Mouse (Mus musculus): ENCODE measurements around the gene Matk. TPM values are rescaled to one million over a fixed set of nuclear protein-coding genes. Genes with fewer than 3 reads are reported as not detected.

Gene Matk
- total RNA-seq, 4 experiments from 2014 or later, result 0.31 TPM; not detected in 2

DNA sequence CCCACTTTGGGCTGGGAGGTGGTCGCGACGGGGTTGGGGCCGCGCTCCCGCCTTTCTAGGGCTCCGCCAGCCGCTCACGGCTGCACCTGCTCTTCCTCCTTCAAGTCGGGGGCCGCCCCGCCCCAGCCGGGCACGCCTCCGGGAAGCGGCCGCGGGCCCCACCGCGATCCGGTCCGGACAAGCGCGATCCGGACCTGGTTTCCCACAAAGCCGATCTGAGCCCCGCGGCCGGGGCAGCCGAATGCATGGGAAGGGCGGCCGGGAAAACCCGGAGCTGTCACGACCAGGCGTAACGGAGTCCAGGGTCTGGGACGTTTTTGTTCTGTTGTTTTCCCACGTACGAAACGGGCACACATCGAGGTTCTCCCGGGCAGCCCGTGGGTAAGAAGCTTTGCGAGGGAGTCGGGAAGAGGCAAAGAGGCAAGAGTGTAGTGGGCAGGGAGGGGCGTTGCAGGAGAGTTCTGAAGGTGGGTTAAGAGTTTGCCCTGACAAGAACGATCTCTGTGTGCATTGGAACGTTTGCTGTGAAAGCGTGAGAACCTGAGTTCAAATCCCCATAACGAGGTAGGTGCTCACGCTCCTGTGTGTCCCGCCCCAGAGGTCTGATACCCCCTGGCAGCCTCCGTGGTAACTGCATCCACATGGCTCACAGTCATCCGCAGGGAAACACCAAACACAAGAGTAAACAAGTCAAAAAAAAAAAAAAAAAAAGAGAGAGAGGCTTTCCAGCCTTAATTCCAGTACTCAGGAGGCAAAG is 33.1 kb downstream of the Matk start:
- DNase-seq (ENCODE audit: low spot score in 2 of 2), result peak; percentile 65 to 68

DNA sequence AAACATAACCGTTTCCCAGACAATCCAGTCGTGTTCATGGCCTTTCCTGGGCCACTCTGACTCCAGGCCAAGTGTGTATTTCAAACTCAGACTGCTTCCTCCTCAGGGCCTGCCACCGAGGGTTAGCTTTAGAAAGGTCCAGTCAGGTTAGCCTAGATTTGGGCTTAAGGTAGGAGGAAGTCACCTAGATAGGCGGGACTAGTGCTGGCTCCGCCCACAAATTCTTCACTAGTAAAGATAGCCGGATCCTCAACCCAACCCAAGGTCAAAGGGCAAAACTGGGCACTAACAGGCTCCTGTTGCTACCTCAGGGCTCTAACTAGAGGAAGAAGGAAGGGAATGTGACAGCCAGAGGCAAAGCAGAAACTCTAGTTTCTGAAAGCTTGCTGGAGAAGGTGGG is 33.9 kb downstream of the Matk start:
- DNase-seq (ENCODE audit: low spot score in 2 of 2), result no peak

DNA sequence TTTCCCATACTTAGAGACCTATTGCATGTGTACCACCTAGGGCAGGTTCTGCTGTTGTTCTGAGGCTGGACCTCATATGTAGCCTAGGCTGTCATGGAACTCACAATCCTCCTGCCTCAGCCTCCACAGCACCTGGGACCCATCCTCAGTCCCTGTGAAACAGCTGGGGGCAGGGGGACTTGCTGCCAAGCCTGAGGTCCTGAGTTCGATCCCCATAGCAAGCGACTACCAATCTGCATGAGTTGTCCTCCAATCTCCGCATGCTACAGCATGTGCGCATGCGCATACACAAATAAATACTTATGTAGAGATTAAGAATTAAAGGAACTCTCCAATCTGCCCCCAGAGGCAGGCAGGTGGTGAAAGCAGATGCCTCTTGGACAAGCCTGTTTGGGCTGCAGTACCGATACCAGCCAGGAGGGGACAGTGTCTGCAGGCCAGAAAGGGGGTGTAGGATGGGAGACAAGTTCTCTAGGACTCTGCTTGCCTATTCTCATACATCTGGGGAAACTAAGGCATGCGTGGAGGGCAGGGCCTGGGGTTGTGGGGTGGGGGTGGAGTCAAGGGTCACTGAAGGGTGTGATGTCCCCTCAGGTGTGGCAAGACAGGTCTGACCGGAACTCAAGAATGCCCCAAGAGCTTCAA is 34.9 kb downstream of the Matk start:
- no peak for DNase-seq (ENCODE audit: low spot score in 2 of 2)

DNA sequence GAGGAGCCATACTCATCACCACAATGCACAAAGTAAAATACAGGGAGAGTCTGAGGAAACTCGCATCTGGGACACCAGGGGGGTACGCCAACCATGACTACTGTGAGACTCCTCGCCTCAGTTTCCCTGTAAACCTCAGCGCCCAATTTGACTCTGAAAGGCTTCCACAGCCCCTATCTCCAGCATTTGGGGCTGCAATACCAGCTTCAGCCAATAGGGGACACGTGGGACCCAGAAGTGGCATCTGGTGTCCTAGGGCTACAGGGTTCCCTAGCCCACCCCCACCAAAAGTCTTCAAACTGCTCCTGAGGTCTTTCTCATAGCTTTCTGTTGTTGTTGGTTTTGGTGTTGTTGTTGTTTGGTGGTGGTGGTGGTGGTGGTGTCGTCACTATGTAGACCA is 35.9 kb downstream of the Matk start:
- no peak for DNase-seq (ENCODE audit: low spot score in 2 of 2)

DNA sequence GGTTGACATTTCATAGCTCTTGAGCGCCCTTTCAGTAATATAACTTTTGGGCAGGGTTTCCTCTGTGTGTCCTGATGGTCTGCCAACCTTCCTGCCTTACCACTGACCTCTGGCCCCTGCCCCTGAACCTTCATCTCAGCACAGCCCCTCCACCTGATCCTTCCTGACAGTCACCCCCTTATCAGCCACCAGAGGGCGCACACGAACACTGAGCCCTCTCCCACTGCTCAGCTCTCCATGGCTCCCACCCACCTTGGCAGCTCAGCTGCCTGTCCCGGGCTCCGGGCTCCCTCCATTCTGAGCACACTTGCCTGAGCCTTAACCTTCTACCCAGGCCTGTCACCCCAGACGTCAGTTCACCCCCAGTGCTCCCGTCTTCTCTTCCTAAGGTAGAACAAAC is 36.5 kb downstream of the Matk start:
- DNase-seq (ENCODE audit: low spot score in 2 of 2), result peak in 1 of 2 experiments; percentile 58

DNA sequence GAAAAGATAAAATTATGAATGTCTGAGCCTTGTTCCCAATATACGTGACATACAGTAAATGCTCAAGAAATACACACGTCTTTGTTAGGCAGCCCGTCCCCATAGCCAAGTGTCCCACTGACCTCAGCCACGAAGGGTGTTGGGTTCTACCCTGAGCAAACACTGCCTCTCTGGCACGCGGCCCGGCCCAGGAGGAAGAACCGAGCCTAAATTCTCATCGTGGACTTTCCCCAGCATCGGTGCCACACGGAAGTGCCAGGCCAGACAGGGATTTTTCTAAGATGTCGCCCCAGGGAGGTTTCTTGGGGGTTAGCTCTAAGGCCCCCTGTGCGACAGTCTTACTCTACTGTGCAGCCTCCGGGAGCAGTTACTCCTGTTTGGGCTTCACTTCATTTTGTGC is 37.1 kb downstream of the Matk start:
- DNase-seq (ENCODE audit: low spot score in 2 of 2), result no peak

DNA sequence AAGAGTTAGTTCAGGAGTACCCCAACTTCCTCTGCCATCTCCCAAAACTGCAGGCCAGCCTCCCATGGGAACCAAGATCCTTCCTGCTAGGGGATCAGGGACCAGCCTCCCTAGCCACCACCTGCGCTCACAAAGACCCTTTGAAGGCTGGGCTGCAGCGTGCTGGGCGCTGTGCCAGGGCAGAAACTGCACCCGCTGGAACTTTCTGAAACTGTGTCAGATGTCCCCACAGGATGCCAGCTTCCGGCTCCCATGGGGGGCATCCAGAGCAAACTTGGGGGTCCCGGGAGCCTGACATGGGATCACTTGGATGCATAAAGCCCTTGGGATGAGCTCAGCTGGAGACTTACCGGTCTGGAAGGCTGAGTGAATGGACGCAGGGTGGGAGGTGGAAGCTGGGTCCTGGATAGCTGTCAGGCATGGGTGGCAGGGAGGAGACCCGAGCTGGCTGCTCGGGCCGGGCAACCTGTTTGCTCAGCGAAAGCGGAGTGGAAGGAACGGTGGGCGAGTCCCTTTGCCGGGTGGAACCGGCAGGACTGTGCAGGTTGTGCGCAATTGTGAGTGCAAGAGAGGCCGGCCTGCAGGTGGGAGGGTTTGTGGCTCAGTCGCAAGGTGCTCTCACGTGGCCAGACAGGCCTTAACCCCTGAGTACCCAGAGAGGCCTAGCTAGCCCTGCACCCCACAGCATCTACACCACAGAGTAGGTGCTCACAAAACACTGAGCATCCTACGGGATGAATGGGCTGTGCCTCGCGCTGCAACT is 38.1 kb downstream of the Matk start:
- no peak for DNase-seq (ENCODE audit: low spot score in 2 of 2)

DNA sequence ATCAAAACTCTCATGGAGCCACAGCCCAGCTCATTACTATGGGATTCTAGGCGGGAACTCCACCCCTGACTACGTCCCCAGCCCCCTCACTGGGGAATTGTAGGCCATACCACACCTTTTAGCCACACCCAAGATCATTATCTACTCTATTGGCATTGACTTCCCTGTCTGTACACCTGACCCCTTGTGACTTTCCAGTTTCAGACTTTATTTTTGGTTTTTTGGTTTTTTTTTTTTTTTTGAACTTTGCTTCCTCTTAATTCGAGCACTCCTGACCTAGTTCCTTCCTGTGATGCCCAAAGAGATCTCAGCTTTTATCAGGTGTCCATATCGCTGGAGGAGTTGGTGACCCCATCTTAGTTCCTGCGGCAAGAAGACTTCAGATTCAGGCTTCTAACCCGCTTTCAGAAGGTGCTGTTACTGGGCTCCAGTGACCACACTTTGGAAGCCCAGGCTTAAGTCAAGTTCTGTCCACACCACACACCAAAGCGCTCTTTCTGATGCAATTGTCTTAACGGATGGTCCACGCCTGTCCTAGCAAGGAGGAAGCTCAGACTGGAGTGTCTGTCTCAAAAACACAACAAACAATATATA is 38.9 kb downstream of the Matk start, which contains the start of gene Tjp3:
Gene Tjp3, minus strand, starts transcription at position 71 of the 594 bp plus-strand sequence.
- no peak for DNase-seq (ENCODE audit: low spot score in 2 of 2)

DNA sequence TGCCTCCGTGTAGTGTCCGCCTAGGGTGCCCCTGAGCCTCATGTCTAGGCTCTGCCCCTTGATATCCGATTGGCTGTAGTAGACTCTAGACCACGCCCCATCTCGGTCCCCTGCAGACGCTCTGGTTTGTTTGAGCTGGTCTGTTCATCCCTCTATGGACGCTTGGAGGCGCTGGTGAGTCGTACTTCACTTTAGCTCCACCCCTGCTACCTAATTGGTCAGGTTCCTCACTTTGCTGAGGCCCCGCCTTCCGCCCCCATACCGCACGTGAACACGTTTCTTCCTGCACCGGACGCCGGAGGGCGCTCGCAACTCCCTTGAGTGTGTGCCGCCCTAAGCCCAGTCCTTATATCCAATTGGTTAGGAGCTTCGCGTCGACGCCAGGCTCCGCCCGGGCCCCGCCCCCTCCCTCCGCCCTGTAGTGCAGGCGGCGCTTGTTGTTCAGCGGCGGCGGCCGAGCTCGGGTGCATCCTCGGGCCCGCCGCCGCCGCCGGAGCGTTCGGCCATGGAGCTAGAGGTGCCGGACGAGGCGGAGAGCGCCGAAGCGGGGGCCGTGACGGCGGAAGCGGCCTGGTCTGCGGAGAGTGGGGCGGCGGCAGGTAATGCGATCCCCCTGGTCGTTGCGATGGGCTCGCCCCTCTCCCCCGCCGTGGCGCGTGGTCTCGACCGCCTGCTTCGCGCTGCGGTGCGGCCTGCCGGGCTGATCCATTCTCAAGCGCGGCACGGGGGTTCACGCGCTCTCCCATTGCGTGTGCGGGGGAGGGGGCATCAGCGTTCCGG is 40.0 kb downstream of the Matk start, which contains the start of gene Pip5k1c:
Gene Pip5k1c, plus strand, starts transcription at position 410 of the 780 bp plus-strand sequence.
- peak; percentile 99 to 100 for DNase-seq (ENCODE audit: low spot score in 2 of 2)

DNA sequence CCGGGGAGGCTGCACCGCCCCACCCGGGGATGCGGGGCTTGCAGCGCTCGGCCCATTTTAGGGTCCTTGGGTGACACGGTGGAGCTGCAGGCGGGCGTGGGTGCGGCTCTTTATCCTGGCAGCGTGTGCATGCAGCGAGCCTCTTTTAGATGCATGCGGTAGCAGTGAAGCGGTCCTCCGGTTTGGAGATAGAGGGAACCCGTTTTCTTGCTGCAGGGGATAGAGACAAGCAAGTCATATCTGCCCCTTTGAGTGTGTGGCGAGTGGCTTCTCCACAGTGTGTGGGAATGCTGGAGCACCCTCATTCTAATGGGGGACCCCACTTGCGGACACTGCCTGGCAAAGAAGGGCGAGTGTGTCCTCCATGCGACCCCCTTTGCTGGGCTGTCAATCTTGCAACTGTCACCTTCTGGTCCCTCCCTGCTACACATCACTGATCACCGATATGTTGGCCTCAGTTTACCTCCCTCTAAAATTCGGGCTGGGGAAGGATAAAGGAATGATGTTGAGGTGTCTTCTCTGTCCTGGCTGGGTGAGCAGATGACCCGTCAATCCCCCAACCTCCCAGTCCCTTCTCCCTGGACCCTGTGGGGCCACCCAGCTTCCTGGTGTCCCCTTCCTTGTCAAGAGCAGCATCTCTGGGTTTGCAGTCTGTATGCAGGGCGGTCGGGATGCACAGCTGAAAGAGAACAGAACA is 40.7 kb downstream of the Matk start:
- DNase-seq (ENCODE audit: low spot score in 2 of 2), result no peak

DNA sequence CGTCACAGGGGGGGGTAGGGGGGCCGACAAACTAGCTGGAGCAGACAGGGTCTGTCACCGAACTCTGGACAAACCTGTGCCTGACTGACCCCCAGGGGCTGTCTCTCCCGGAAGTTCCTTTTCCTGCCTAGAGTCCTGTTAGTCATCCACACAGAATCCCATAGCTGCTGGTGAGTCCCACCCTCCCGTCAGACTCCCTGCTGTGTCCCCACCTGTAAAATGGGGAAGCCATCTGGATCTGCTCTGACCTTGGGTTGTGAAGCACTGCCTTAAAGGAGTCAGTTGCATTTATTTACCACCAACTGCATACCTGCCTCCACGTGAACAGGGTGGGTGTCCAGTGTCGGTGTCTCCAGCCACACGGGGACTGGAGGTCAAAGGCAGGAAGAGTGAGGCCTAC is 41.7 kb downstream of the Matk start:
- no peak for DNase-seq (ENCODE audit: low spot score in 2 of 2)

DNA sequence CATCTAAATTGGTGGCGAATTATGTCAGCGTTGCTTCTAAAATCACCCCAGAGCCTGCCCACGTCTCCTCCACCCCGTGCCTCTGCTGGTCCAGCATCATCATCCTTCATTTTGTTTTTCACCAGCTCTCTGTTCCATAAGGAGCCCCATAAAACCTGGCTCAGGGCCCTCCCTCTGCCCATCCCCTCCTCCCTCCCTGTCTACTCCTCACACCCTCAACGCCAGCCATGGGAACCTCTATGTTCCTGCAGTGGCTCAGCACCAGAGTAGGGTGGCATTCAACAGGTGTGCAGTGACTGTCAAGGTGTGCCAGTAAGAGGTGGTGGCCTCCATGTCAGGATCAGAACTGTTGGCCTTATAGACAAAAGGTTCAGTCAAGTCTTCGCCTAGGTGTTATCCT is 42.5 kb downstream of the Matk start:
- no peak for DNase-seq (ENCODE audit: low spot score in 2 of 2)

DNA sequence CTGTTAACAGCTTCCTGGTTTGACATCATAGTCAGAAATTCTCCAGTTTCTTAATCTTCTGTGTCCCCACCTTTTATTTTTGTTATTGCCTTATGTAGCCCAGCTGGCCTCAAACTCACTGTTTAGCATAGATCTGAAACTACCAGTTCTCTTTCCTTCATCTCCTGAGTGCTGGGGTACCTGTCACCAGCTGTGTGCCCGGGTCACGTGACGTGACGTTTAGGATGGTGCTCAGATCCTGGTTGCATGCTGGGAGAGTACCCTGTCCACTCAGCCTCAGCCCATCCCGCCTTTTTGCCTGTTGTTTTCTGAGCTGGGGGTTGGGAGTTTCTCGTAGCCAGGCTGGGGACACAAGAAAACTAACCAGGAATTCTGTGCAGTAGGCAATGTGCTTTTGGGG is 44.5 kb downstream of the Matk start:
- no peak for DNase-seq (ENCODE audit: low spot score in 2 of 2)

DNA sequence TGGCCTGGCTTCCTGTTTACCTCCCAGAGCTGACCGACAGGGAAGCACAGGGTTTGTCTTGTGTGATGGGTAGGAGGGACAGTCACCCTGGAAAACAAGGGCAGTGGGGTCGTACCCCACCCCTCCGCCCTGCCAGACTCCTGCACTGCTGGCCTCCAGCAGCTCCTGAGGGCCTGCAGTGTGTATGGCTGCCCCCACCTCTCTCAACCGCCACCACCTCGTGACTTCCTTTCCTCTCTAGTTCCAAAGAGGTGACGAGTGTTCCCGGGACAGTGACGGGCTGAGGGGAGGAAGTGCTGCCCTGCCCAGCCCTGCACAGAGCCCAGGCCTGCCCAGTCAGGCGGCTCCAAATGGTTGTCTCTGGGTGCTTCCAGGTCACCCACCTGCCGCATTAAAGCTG is 45.1 kb downstream of the Matk start:
- no peak for DNase-seq (ENCODE audit: low spot score in 2 of 2)

DNA sequence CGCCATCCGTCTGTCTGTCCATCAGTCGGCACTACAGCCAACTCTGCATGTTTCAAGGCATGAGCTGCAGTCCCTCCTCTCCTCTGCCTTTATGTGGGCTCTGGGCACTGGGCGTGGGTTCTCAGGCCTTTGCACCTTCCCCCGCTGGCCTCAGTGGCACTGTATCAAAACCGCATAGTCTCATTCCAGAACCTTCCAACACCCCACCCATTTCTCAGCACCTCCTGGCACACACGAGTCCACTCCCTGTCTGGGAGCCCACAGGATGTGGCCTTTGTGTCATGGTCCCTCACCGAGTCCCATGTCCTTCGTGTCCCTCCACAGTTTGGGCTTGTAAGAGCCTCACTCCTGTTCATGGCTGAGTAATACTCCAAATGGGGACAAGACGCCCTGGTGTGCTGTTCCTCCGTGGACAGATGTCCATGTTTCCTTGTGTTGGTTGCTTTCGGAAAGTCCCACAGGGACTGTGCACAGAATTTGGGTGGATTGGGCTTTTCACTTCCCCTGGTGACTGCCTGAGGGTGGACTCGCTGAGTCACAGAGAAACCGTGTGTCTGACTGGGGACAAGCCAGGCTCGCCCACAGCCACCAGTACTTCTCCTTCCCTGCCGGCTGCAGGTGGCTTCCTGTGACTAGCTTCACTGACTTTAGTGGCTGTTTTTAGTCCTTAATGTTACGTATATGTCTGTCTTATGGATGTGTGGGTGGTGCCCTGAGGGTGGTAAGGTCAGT is 45.8 kb downstream of the Matk start:
- no peak for DNase-seq (ENCODE audit: low spot score in 2 of 2)

DNA sequence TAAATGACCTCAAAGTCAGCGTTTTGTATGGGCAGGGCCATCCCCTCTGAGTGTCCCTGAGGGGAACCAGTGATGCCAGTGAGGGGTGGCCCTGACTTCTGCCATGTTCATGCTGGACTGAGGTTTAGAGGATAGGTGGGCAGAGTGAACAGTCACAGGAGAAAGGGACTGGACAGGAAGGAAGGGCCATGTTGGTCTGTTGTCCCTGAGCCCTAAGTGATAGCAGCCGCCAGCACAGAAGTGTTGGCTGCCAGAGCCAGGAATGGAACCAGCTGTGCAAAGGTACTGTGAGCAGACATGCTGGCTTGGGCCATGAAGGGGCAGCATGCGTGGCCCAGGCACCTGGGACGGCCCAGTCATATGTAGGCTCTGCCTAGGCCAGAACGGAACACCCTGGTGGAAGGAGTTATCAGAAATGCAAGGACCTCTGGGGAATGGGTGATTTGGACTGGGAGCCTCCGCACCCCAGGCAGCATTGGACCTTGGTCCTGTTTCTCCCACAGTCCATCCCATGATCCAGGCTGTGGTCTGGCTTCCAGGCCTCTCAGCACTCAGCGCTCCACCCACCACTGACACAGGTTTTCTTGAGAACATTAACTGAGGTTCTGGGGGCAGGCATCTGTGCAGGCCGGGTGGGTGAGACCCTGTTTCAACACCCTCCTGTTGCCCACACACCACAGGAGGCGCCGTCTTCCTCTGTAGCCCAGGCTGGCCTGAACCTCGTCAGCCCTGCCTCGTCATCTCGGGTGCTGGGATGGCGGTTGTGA is 47.0 kb downstream of the Matk start:
- no peak for DNase-seq (ENCODE audit: low spot score in 2 of 2)

DNA sequence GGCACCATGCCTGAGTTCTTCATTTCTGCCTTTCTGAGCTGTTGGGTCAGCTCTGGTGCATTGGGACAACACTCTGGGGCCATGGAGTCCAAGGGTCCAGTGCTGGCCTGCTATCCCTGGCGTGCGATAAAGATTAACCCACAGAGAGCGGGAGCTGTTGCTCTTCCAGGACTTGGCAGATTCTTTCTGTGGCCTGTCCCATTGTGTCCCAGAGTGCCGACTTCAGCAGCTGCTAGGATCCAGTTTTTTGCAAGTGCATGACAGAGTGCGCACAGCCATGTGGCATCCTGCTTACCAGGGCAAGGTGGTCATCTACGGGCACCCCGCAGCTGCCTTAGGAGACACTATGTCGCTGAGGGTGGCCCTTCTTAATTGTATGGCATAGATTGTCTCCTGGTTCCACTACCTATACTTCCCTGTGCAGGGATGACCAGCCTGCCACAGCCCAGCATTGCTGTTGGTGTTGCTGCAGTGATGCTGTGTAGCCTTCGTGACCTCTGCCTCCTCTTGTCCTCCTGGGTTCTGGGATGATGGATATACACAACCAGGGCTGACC is 47.7 kb downstream of the Matk start:
- DNase-seq (ENCODE audit: low spot score in 2 of 2), result no peak

DNA sequence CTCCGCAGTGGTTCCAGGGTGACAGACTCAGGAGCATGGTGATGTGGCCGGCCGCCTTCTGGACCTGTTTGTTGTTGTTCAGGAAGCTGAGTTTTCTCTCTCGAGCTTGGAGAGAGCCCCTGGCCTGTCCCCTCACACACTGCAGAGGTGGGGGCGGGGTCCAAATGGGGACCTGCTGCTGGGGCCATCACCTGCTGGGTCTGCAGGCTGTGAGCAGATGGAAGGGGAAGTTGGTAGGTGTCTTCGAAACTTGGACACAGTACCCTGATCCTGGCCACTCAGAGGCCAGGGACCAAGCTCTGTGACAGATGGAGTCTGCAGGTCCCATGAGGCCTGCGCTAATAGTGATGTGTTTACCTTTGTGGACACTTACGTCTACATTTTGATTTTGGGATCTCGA is 48.6 kb downstream of the Matk start:
- DNase-seq (ENCODE audit: low spot score in 2 of 2), result no peak

DNA sequence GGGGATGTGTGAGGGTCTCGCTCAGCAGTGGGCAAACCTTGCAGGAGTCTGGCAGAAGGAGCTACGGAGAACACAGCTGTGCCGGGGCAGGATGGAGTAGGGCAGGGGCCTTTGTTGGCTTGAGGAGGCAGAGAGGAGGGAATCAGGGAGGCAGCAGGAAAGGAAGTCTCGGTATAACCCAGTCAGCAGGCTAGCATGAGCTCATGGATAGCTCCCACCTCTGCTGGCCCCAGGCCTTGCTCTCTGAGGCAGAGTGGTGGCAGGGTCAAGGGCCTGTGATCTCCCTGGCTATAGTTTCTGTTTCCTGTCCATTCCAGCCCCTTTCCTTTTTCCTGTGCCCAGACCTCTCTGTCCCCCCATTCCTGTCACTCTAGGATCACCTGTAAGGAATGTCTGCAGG is 49.6 kb downstream of the Matk start:
- DNase-seq (ENCODE audit: low spot score in 2 of 2), result no peak

Measured in gastrocnemius, adult 8-10 months (tissue).